Mouse (Mus musculus) cerebellum, adult 2 months (tissue): Measurements from ENCODE around the gene Il34. TPM values are rescaled to one million over a fixed set of nuclear protein-coding genes. Genes with fewer than 3 reads are reported as not detected.

Experiments used
- DNase-seq, 2 experiments: peaks; one replicate each; pipeline ENCODE4 v3.0.0; 2021
- H3K27ac ChIP-seq: fragments of 200-500 bp; 2 replicates; pipeline ENCODE4 v1.5.1; 2012; ENCODE audit warnings: low read length, control low read depth, inconsistent platforms; ENCODE audit not compliant: insufficient read depth
- H3K27me3 ChIP-seq: fragments of 200-500 bp; 2 replicates; pipeline ENCODE4 v1.6.1; 2012; ENCODE audit warnings: inconsistent platforms, mild to moderate bottlenecking, low read length, moderate library complexity; ENCODE audit not compliant: control insufficient read depth, insufficient read depth
- H3K4me1 ChIP-seq: fragments of 200-500 bp; 2 replicates; pipeline ENCODE4 v1.6.1; 2011; ENCODE audit warnings: low read length; ENCODE audit not compliant: control insufficient read depth, insufficient read depth
- H3K4me3 ChIP-seq: fragments of 200-500 bp; replicated peaks from 2 replicates; pipeline ENCODE3; 2011; ENCODE audit warnings: mild to moderate bottlenecking, low read depth, low read length, control low read depth; ENCODE audit not compliant: insufficient read depth
- CTCF ChIP-seq: fragments of 200-500 bp; IDR thresholded peaks from 2 replicates; pipeline ENCODE4 v1.5.1; 2011; ENCODE audit warnings: low read depth, mild to moderate bottlenecking, control low read depth, low read length, moderate library complexity, borderline replicate concordance; ENCODE audit not compliant: insufficient read depth
- POLR2A ChIP-seq: fragments of 200-500 bp; IDR thresholded peaks from 2 replicates; pipeline ENCODE4 v1.6.1; 2011; ENCODE audit warnings: low read length, control low read depth, borderline replicate concordance; ENCODE audit not compliant: insufficient read depth
- WGBS: fragments of 180-500 bp; shearing (Covaris S2); methylation state at CpG from one replicate; pipeline ENCODE4 v1.1.7; 2018; 5-methylcytosine and 5-hydroxymethylcytosine counted together
- polyA plus RNA-seq: library from polyadenylated mRNA; depleted of rRNA; stranded (reverse); fragments of >200 nt; gene quantifications from 2 replicates; pipeline ENCODE4 v1.2.3, GENCODE M21; 2012

The Il34 gene
- polyA plus RNA-seq, 1 experiment = 21.1 TPM

DNA sequence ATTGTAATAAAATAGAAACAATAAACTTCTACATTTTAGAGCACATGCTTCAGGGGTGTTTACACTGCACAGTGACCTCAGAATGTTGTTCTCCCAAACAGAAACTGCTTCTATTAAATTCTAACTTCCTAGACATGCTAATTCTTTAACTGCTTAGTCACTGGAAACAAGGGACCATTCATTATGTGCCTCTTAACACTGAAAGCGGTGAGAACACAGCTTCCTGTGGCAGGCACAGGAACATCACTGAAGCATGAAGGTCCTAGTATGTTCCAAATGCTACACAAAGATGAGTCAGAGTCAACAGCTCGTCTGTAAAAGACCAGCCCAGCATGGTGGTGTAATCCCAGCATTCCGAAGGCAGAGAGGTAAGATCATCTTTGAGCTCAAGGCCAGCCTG, 9.6 kb upstream of the Il34 start:
- no peaks in the 10 kb centered on the region for H3K27me3 ChIP-seq
- H3K4me1 ChIP-seq = no peaks in the 10 kb centered on the region
- no peak overlapping the region for H3K27ac ChIP-seq
- TF ChIP-seq CTCF (no peak), POLR2A (no peak)
- H3K4me3 ChIP-seq = no peak overlapping the region
- no peak for DNase-seq
- 57% methylated on average over 3 of the region's 3 CpGs for WGBS

DNA sequence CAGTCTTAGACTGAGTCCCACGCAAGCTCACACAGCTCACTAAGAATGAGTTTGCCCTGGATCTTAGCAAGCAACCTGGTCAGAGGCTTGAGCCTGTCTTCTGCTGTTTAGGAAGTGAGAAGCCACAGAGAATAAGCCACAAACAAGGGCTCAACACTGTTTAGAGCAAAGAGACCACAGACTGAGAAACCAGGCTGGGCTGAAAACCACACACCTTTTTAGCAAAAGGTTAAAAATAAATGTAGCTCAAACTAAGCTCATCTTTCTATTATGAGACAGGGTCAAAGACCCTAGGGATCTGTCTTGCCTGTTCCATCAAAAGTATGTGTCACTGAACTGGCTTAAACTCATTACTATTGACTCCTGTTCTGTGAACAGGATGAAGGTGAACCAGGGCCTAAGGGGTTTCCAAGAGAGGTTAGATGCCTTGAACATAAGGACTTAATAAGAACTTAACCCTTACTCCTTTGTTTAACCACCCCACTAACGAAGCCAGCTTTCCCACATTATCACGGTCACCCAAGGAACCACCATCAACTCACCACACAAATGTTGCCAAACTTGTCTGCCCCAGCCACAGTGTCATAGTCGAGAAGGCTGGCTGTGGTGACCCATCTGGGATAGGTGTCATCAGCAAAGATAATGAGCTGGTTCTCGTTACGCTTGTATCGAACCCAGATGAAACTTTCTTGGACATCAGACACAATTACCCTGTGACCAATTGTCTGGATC, 7.5 kb upstream of the Il34 start:
- WGBS = 90% methylated on average over 7 of the region's 7 CpGs
- no peaks in the 10 kb centered on the region for H3K4me1 ChIP-seq
- H3K27me3 ChIP-seq = no peaks in the 10 kb centered on the region
- TF ChIP-seq CTCF (no peak), POLR2A (no peak)
- no peak overlapping the region for H3K4me3 ChIP-seq
- no peak for DNase-seq
- no peak overlapping the region for H3K27ac ChIP-seq

DNA sequence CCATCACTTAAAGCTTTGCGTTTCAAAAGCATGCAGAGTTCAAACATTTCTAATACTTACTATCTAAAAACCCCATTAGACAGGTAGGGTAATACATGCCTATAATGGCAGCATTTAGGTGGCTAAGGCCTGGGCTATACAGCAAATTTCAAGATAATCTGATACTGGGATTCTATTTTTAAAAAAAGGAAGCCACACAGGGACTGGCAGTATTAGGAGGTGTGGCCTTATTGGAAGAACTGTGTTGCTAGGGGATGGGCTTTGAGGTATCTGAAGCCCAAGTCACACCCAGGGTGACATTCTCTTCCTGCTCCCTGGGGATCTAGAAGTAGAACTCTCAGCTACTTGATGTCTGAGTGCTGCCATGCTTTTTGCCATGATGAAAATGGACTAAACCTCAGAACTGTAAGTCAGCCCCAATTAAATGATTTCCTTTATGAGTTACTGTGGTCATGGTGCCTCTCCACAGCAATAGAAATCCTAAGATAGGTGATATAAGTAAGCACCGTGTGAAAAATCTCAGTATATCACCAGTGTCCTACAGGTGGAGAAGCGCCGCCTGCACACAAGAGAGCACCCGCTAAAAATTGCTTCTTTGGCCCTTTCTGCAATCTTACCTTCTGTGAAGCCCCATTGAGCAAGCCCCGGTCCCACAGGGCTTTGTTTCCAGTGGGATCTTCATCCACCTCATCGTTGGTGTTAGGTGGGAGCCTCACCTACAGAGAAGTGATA, 6.8 kb upstream of the Il34 start:
- Histone ChIP-seq H3K27ac (no peak overlapping the region), H3K4me3 (no peak overlapping the region), H3K27me3 (no peaks in the 10 kb centered on the region), H3K4me1 (no peaks in the 10 kb centered on the region)
- 95% methylated on average over 7 of the region's 7 CpGs for WGBS
- no peak for DNase-seq
- TF ChIP-seq CTCF = no peak
- TF ChIP-seq POLR2A = no peak

- DNase-seq = no peak
Observed at GRCm38 (mm10) chr8:110811793-110812192, 6.1 kb upstream of the Il34 start.

GRCm38 (mm10) chr8:110811116-110811515, 5.4 kb upstream of the Il34 start:
- WGBS = 96% methylated on average over 3 of the region's 3 CpGs
- Histone ChIP-seq H3K27ac (no peak overlapping the region), H3K27me3 (no peaks in the 10 kb centered on the region), H3K4me3 (no peak overlapping the region), H3K4me1 (no peaks in the 10 kb centered on the region)
- DNase-seq = no peak
- TF ChIP-seq CTCF (no peak), POLR2A (no peak)

More at GRCm38 (mm10) chr8:110811793-110812192, 6.1 kb upstream of the Il34 start:
- TF ChIP-seq CTCF = no peak
- no peak for TF ChIP-seq POLR2A
- no peak overlapping the region for H3K27ac ChIP-seq
- no peak overlapping the region for H3K4me3 ChIP-seq
- no peaks in the 10 kb centered on the region for H3K4me1 ChIP-seq
- 92% methylated on average over 7 of the region's 7 CpGs for WGBS
- H3K27me3 ChIP-seq = no peaks in the 10 kb centered on the region

- H3K4me3 ChIP-seq = no peak overlapping the region
- no peaks in the 10 kb centered on the region for H3K4me1 ChIP-seq
- H3K27me3 ChIP-seq = no peaks in the 10 kb centered on the region
- no peak for TF ChIP-seq CTCF
- TF ChIP-seq POLR2A = no peak
- 82% methylated on average over 7 of the region's 7 CpGs for WGBS
- DNase-seq = no peak
- H3K27ac ChIP-seq = no peak overlapping the region
Observed at GRCm38 (mm10) chr8:110810481-110811065, 4.8 kb upstream of the Il34 start.

DNA sequence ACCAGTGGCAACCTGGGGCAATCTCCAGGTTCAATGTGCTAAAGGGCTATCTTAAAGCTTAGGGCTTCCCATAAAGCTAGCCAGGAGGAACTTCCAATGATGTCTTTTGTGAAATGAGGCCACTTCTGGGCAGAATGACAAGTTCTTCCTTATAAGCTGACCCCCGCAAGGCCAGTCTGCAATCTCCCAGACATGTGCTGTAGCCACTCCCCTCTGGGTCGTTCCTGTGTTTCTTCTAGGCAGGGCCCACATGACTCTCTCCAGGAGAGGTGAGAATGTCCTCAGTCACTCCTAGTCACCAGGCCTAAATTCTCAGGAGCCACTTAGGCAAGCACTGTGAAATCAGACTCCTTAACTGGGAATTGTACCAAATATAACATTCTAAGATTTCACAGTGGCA, 4.1 kb upstream of the Il34 start:
- no peak for DNase-seq
- no peaks in the 10 kb centered on the region for H3K4me1 ChIP-seq
- no peak overlapping the region for H3K4me3 ChIP-seq
- no peaks in the 10 kb centered on the region for H3K27me3 ChIP-seq
- 29% methylated on average over 2 of the region's 2 CpGs for WGBS
- no peak for TF ChIP-seq POLR2A
- TF ChIP-seq CTCF = no peak
- no peak overlapping the region for H3K27ac ChIP-seq
